9 mouse cellular contexts compared by ENCODE assay signal in the genomic region with DNA sequence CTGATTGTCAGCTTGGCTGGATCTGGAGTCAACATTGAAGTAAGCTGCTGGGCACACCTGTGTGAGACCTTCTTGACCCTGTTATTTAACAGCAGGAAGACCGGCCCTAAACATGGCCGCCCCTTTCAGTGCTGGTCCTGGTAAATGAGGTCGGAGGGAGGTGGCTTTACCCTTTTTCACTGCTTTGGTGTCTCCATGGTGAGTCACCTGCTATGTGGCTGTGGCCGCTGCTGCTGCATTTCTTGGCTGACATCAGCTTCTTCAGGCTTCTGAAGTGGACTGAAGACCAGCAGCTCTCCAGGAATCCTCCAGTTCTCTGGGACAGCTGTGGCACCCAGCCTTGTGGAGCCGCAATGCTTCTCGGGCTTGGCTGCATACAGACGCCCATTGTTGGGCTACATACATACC. TPM values are rescaled to one million over a fixed set of nuclear protein-coding genes. Genes with fewer than 3 reads are reported as not detected.
DNase-seq lines count a peak whose midpoint lies in the region; ATAC-seq and TF ChIP-seq lines count a peak whose summit lies in the region.
"Had no signal": no experiment of that assay in that cellular context is flagged by ENCODE, and none has a peak within 500 bp of the region (broad histone marks: within the 10 kb centered on the region; RNA-seq: fewer than 3 reads in every experiment).

No protein-coding gene starts in this region.

- no peak overlapping the region for H3K27ac ChIP-seq in neural tube, embryonic 12.5 days
- peak overlapping the region; percentile 17 for H3K27ac ChIP-seq in forebrain, embryonic 16.5 days (ENCODE audit: low read length)
- H3K27ac ChIP-seq in liver, embryonic 12.5 days = peak overlapping the region; percentile 33
- peak overlapping the region; percentile 87 for H3K27ac ChIP-seq in stomach, postnatal 0 days (replicated peaks)

- peak; percentile 41; the same call in 1 of the 2 replicates for ATAC-seq in neural tube, embryonic 12.5 days (ENCODE audit: low FRiP score, low read depth)
- peak; percentile 73 for ATAC-seq in forebrain, embryonic 16.5 days
- ATAC-seq in liver, embryonic 12.5 days = no peak
- ATAC-seq in stomach, postnatal 0 days (ENCODE audit: low FRiP score, low TSS enrichment) = peak; percentile 78

- TF ChIP-seq EP300 in stomach, postnatal 0 days (optimal IDR thresholded peaks at IDR 0.05) = no peak

- no peak overlapping the region for H3K4me2 ChIP-seq in neural tube, embryonic 12.5 days (replicated peaks)
- no peak overlapping the region for H3K4me2 ChIP-seq in forebrain, embryonic 16.5 days (ENCODE audit: low read length)
- H3K4me2 ChIP-seq in liver, embryonic 12.5 days = no peak overlapping the region
- H3K4me2 ChIP-seq in stomach, postnatal 0 days (replicated peaks; ENCODE audit: low read depth) = peak overlapping the region; percentile 23

- peaks cover 5% of the 10 kb centered on the region; the same call in 1 of the 2 replicates for H3K4me1 ChIP-seq in neural tube, embryonic 12.5 days
- peaks cover 11% of the 10 kb centered on the region for H3K4me1 ChIP-seq in forebrain, embryonic 16.5 days (replicated peaks; ENCODE audit: control insufficient read depth, insufficient read depth, low read length)
- H3K4me1 ChIP-seq in liver, embryonic 12.5 days = peaks cover 17% of the 10 kb centered on the region
- no peaks in the 10 kb centered on the region; the same call in 1 of the 2 replicates for H3K4me1 ChIP-seq in stomach, postnatal 0 days (replicated peaks; ENCODE audit: control insufficient read depth, insufficient read depth)

- no peaks in the 10 kb centered on the region for H3K9me3 ChIP-seq in neural tube, embryonic 12.5 days
- H3K9me3 ChIP-seq in forebrain, embryonic 16.5 days (ENCODE audit: control insufficient read depth, low read length) = no peaks in the 10 kb centered on the region
- no peaks in the 10 kb centered on the region for H3K9me3 ChIP-seq in liver, embryonic 12.5 days (replicated peaks)
- no peaks in the 10 kb centered on the region for H3K9me3 ChIP-seq in stomach, postnatal 0 days (ENCODE audit: control insufficient read depth, low read length)

- no peaks in the 10 kb centered on the region for H3K27me3 ChIP-seq in neural tube, embryonic 12.5 days (replicated peaks)
- H3K27me3 ChIP-seq in forebrain, embryonic 16.5 days (replicated peaks; ENCODE audit: control insufficient read depth, insufficient read depth, low read length) = no peaks in the 10 kb centered on the region
- H3K27me3 ChIP-seq in liver, embryonic 12.5 days (replicated peaks) = peaks cover 15% of the 10 kb centered on the region; the same call in 1 of the 2 replicates
- no peaks in the 10 kb centered on the region for H3K27me3 ChIP-seq in stomach, postnatal 0 days (ENCODE audit: control insufficient read depth, insufficient read depth, low read length)

- H3K4me3 ChIP-seq in neural tube, embryonic 12.5 days = no peak overlapping the region
- no peak overlapping the region for H3K4me3 ChIP-seq in forebrain, embryonic 16.5 days (replicated peaks; ENCODE audit: low read length)
- H3K4me3 ChIP-seq in liver, embryonic 12.5 days = no peak overlapping the region
- H3K4me3 ChIP-seq in stomach, postnatal 0 days (ENCODE audit: low read depth, low read length) = no peak overlapping the region

- DNase-seq in neural tube, embryonic 10.5 days (ENCODE audit: extremely low spot score, low spot score) = no peak
- DNase-seq in stomach, postnatal 0 days (ENCODE audit: low spot score) = peak; percentile 66
- DNase-seq in left cerebral cortex, postnatal 4 days = no peak
- DNase-seq in spleen, postnatal 10 days (ENCODE audit: low spot score in 2 of 2) = no peak
- DNase-seq in cerebellum, adult 8-10 months = no peak

- H3K9ac ChIP-seq in neural tube, embryonic 12.5 days = no peak overlapping the region
- H3K9ac ChIP-seq in forebrain, embryonic 16.5 days (replicated peaks; ENCODE audit: low read depth, low read length) = no peak overlapping the region
- H3K9ac ChIP-seq in liver, embryonic 12.5 days = no peak overlapping the region
- no peak overlapping the region for H3K9ac ChIP-seq in stomach, postnatal 0 days (ENCODE audit: low read length)

- no peak for TF ChIP-seq CTCF in stomach, postnatal 0 days (IDR thresholded peaks at IDR 0.05; ENCODE audit: low read depth)

- intact Hi-C loops in left cerebral cortex, postnatal 4 days (cut with DNase I) = loop anchor here (5.0 kb wide), 1 partner anchor 37 kb away; no protein-coding TSS in a partner anchor

- WGBS in neural tube, embryonic 12.5 days = 55% methylated on average over 7 of the region's 7 CpGs
- WGBS in forebrain, embryonic 16.5 days = 16% methylated on average over 7 of the region's 7 CpGs
- WGBS in liver, embryonic 12.5 days (ENCODE audit: insufficient replicate concordance) = 75% methylated on average over 7 of the region's 7 CpGs
- WGBS in stomach, postnatal 0 days = 22% methylated on average over 7 of the region's 7 CpGs

- H3K36me3 ChIP-seq in neural tube, embryonic 12.5 days = no peaks in the 10 kb centered on the region
- no peaks in the 10 kb centered on the region for H3K36me3 ChIP-seq in forebrain, embryonic 16.5 days (ENCODE audit: control insufficient read depth, insufficient read depth)
- no peaks in the 10 kb centered on the region for H3K36me3 ChIP-seq in liver, embryonic 12.5 days
- no peaks in the 10 kb centered on the region for H3K36me3 ChIP-seq in stomach, postnatal 0 days (ENCODE audit: control insufficient read depth, insufficient read depth, low read length)

RNA-seq across cellular contexts. Expression of a gene that starts 8.2 kb away (rescaled TPM):
- polyA plus RNA-seq in neural tube, embryonic 12.5 days (2016; fragmentation: Nextera tagmentation; extraction: Ambion mirVana) = 55.6 and 57.5 TPM in 2 replicates
- 61.3 and 67.4 TPM in 2 replicates for polyA plus RNA-seq in forebrain, embryonic 16.5 days (2015; fragmentation: Nextera tagmentation; extraction: Ambion mirVana)
- 32.2 and 33.5 TPM in 2 replicates for polyA plus RNA-seq in liver, embryonic 12.5 days (2016; fragmentation: Nextera tagmentation; extraction: Ambion mirVana)
- 35.6 and 39.3 TPM in 2 replicates for polyA plus RNA-seq in stomach, postnatal 0 days (2015; fragmentation: Nextera tagmentation; extraction: Ambion mirVana)
- 10 to 100 TPM; 59.3 to 65.6 TPM for total RNA-seq in left cerebral cortex, postnatal 4 days (2021)

RNA-seq across cellular contexts. Expression of a gene that starts 13.5 kb away (rescaled TPM):
- polyA plus RNA-seq in neural tube, embryonic 12.5 days (2016; fragmentation: Nextera tagmentation; extraction: Ambion mirVana) = not detected in 2 replicates
- polyA plus RNA-seq in forebrain, embryonic 16.5 days (2015; fragmentation: Nextera tagmentation; extraction: Ambion mirVana) = not detected in 2 replicates
- polyA plus RNA-seq in liver, embryonic 12.5 days (2016; fragmentation: Nextera tagmentation; extraction: Ambion mirVana) = 7.0 and 9.5 TPM in 2 replicates
- 39.4 and 39.5 TPM in 2 replicates for polyA plus RNA-seq in stomach, postnatal 0 days (2015; fragmentation: Nextera tagmentation; extraction: Ambion mirVana)
- total RNA-seq in left cerebral cortex, postnatal 4 days (2021) = not detected

RNA-seq across cellular contexts. Expression of a gene that starts 26.4 kb away (rescaled TPM):
- polyA plus RNA-seq in neural tube, embryonic 12.5 days (2016; fragmentation: Nextera tagmentation; extraction: Ambion mirVana) = 14.9 and 17.6 TPM in 2 replicates
- polyA plus RNA-seq in forebrain, embryonic 16.5 days (2015; fragmentation: Nextera tagmentation; extraction: Ambion mirVana) = 9.7 and 11.0 TPM in 2 replicates
- 17.6 and 18.1 TPM in 2 replicates for polyA plus RNA-seq in liver, embryonic 12.5 days (2016; fragmentation: Nextera tagmentation; extraction: Ambion mirVana)
- polyA plus RNA-seq in stomach, postnatal 0 days (2015; fragmentation: Nextera tagmentation; extraction: Ambion mirVana) = 37.7 and 45.4 TPM in 2 replicates
- 1 to 10 TPM; 8.3 to 9.1 TPM for total RNA-seq in left cerebral cortex, postnatal 4 days (2021)

RNA-seq across cellular contexts. Expression of a gene that starts 30.6 kb away (rescaled TPM):
- 0.28 and 0.32 TPM in 2 replicates for polyA plus RNA-seq in neural tube, embryonic 12.5 days (2016; fragmentation: Nextera tagmentation; extraction: Ambion mirVana)
- 0.19 and 0.30 TPM in 2 replicates for polyA plus RNA-seq in forebrain, embryonic 16.5 days (2015; fragmentation: Nextera tagmentation; extraction: Ambion mirVana)
- 0.17 and 0.43 TPM in 2 replicates for polyA plus RNA-seq in liver, embryonic 12.5 days (2016; fragmentation: Nextera tagmentation; extraction: Ambion mirVana)
- polyA plus RNA-seq in stomach, postnatal 0 days (2015; fragmentation: Nextera tagmentation; extraction: Ambion mirVana) = 0.27 and 0.28 TPM in 2 replicates
- total RNA-seq in left cerebral cortex, postnatal 4 days (2021) = not detected
- total RNA-seq: adrenal gland, adult 18-20 months had no signal

RNA-seq across cellular contexts. Expression of a gene that starts 30.7 kb away (rescaled TPM):
- 9.6 and 10.0 TPM in 2 replicates for polyA plus RNA-seq in neural tube, embryonic 12.5 days (2016; fragmentation: Nextera tagmentation; extraction: Ambion mirVana)
- 4.9 and 6.0 TPM in 2 replicates for polyA plus RNA-seq in forebrain, embryonic 16.5 days (2015; fragmentation: Nextera tagmentation; extraction: Ambion mirVana)
- polyA plus RNA-seq in liver, embryonic 12.5 days (2016; fragmentation: Nextera tagmentation; extraction: Ambion mirVana) = 34.3 and 39.3 TPM in 2 replicates
- 22.7 and 27.4 TPM in 2 replicates for polyA plus RNA-seq in stomach, postnatal 0 days (2015; fragmentation: Nextera tagmentation; extraction: Ambion mirVana)
- total RNA-seq in left cerebral cortex, postnatal 4 days (2021) = 1 to 10 TPM; 5.4 to 6.0 TPM
